Mouse (Mus musculus) heart, postnatal 36 days (tissue): ENCODE measurements at regions not wholly inside any gene's neighbourhood (a gene's known extent, or its start where the extent isn't known, plus 50 kb on each side); places are given as distances from the start of the nearest gene placed in this dataset.

ENCODE experiments used
- DNase-seq, 2 experiments: peaks; one replicate each; pipeline ENCODE4 v3.0.0; 2021 to 2022
- intact Hi-C: fragments of 180-260 bp; cut with DNase I; formaldehyde crosslinking; loops from one replicate; pipeline ENCODE4 v1.15.1; 2025

DNA sequence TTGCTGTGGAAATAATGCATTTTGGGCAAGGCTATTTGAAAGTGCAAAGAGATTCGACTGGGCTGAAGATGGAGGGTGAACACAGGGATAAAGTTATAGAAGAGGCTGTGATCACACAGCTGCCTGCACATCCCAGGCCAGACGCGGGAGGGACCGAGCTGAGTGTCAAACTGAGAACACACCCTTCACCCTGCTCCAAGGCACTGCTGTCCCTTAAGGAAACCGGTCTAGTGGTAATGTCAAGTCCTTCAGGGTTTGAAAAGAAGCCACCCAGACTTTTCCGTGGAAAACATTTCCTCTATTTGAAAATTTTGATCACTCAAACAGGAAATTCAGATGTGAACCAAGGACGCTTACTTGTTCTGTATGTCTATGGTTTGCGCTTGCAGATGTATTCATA is 134.6 kb downstream of the Gm11011 start:
- intact Hi-C loops = no loop called here
- no peak for DNase-seq

DNA sequence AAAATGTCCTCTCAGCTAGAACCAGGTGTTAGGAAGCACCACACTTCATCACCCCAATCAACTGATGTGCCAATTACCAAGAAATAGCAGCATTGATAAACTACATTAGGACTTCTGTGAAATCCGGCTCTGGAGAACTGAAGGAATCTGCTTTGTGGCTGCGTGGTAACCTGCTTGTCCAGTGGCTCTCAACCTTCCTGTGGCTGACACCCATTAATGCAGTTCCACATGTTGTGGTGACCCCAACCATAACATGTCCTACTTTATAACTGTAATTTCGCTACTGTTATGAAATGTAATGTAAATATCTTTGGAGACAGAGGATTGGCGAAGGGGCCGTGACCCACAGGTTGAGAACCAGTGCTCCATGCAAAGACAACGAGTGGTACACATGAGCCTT is 136.7 kb downstream of the Gm11011 start:
- no peak for DNase-seq
- intact Hi-C loops = no loop called here

- intact Hi-C loops = no loop called here
- no peak for DNase-seq
Measured at GRCm38 (mm10) chr2:169447495-169448280, 139.9 kb downstream of the Gm11011 start.

DNA sequence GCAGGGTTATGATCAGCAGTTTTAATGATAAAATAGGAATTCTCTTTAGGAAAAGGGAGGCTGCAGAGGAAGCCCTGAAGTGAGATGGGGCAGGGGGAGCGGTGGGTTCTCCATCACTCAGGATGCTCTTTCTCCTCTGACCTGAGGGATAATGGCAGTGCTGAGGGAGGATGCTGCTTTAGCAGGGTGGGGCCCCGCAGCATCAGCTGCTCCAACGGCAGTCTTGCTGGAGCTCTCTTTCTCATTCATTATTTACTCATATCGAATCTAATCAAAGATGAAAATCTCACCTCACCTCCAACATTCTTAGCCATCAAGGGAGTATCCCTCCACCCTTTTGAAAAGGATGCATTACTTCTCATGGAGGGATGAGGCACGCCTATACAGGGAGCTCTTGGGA is 141.7 kb downstream of the Gm11011 start:
- no peak for DNase-seq
- intact Hi-C loops = no loop called here

DNA sequence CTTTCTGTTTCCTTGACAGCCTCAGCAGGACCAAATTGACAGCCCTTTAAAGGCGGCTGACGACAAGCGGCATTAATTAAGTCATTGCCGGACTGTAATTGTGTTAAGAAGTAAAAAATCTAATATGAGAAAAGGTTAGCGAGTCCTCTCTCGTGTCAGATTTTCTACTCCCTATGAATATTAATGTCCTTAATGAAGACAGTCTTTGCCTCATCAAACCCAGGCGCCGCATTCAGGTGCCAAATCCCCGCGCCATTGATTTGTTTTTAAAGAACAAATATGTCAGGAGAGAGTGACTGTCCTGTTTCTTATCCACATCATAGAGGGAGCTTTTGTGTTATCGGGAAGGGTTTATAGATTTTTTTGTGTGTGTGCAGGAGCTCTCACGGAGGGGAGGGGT is 142.2 kb downstream of the Gm11011 start:
- no peak for DNase-seq
- intact Hi-C loops = no loop called here

- intact Hi-C loops = no loop called here
- no peak for DNase-seq
Measured at GRCm38 (mm10) chr2:169443271-169443670, 144.3 kb downstream of the Gm11011 start.

- intact Hi-C loops = no loop called here
- DNase-seq = no peak
Measured at GRCm38 (mm10) chr2:169431516-169431915, 156.0 kb downstream of the Gm11011 start.

- intact Hi-C loops = no loop called here
- DNase-seq = no peak
Measured at GRCm38 (mm10) chr2:169429411-169429810, 158.1 kb downstream of the Gm11011 start.

- no peak for DNase-seq
- intact Hi-C loops = no loop called here
Measured at GRCm38 (mm10) chr2:169424166-169424920, 163.2 kb downstream of the Gm11011 start.

- intact Hi-C loops = no loop called here
- no peak for DNase-seq
Measured at GRCm38 (mm10) chr2:169412361-169412760, 175.2 kb downstream of the Gm11011 start.

- DNase-seq = no peak
- intact Hi-C loops = no loop called here
Measured at GRCm38 (mm10) chr2:169410080-169410479, 177.5 kb downstream of the Gm11011 start.

GRCm38 (mm10) chr2:169404908-169405690 is 182.4 kb downstream of the Gm11011 start:
- intact Hi-C loops = no loop called here
- DNase-seq = no peak

DNA sequence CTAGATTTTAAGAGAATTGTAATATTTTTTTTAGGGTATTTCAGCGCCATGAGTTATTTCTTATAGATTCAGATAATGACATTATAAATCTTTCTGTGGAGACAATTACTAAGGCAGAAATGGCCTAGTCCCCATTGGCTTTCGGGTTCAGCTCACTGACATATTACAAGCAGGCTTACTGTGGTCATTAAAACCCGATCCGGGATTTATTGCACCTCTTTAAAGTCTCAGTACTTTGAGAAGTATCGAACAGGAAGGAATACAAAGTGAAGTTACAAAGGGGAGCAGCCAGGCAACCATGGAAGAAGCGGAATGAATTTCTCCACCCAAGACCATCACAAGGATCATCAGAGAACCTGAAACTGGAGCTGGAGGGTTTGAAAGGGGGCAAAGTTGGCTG is 189.8 kb downstream of the Gm11011 start:
- no peak for DNase-seq
- intact Hi-C loops = no loop called here

GRCm38 (mm10) chr2:169397013-169397412 is 190.5 kb downstream of the Gm11011 start:
- intact Hi-C loops = no loop called here
- no peak for DNase-seq

- intact Hi-C loops = no loop called here
- no peak for DNase-seq
Measured at GRCm38 (mm10) chr2:169396294-169396693, 191.3 kb downstream of the Gm11011 start.

DNA sequence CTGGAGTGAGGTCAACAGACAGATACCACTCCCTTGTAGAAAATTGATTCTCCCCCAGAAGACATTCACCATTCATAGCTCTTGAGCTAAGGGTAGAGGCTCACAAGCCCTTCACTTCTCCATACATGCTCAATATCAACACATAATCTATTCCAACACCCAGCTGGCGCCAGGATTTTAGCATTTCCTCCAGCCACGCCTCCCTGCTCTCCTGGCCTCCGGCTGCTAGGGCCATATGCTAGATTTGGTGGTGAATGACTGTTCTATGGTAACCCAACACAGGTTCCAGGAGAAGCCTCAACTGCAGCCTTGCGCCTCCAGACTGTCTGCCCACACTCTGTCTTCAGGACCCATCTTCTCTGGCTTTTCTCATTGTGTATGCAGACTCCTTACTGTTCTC is 197.9 kb downstream of the Gm11011 start:
- intact Hi-C loops = no loop called here
- DNase-seq = no peak

GRCm38 (mm10) chr2:169388569-169388968 is 199.0 kb downstream of the Gm11011 start:
- intact Hi-C loops = no loop called here
- DNase-seq = no peak

- intact Hi-C loops = no loop called here
- no peak for DNase-seq
Measured at GRCm38 (mm10) chr2:169387765-169388518, 199.6 kb downstream of the Gm11011 start.

GRCm38 (mm10) chr2:169383701-169384100 is 203.8 kb downstream of the Gm11011 start:
- intact Hi-C loops = no loop called here
- no peak for DNase-seq

- no peak for DNase-seq
Measured at GRCm38 (mm10) chr2:169373069-169373468, 214.5 kb downstream of the Gm11011 start.

GRCm38 (mm10) chr2:169365046-169365445 is 222.5 kb downstream of the Gm11011 start:
- intact Hi-C loops = no loop called here
- DNase-seq = no peak

More at GRCm38 (mm10) chr2:169373069-169373468, 214.5 kb downstream of the Gm11011 start:
- intact Hi-C loops = no loop called here
